Mouse (Mus musculus) retina, postnatal 1 day (tissue): ENCODE results near the gene A630010A05Rik.
"Not testable (repeated sequence)": the region's sequence is repeated elsewhere in the genome, so short reads cannot be mapped to it uniquely, and the experiment has no call there.

Source experiments
- DNase-seq: peaks from one replicate; pipeline ENCODE4 v3.0.0-alpha.2; 2012

A630010A05Rik gene

GRCm38 (mm10) chr16:14562017-14562416 lies at the start of gene A630010A05Rik:
Gene A630010A05Rik, plus strand, starts transcription at chr16:14562317.
- DNase-seq = no peak

- no peak for DNase-seq
These were observed 26.4 kb upstream of the A630010A05Rik start for GRCm38 (mm10) chr16:14535766-14536165.

- DNase-seq = not testable (repeated sequence)
These were observed 4.9 kb upstream of the A630010A05Rik start for GRCm38 (mm10) chr16:14557191-14557590.
